ENCODE assay signal across 7 mouse cellular contexts in the genomic region with DNA sequence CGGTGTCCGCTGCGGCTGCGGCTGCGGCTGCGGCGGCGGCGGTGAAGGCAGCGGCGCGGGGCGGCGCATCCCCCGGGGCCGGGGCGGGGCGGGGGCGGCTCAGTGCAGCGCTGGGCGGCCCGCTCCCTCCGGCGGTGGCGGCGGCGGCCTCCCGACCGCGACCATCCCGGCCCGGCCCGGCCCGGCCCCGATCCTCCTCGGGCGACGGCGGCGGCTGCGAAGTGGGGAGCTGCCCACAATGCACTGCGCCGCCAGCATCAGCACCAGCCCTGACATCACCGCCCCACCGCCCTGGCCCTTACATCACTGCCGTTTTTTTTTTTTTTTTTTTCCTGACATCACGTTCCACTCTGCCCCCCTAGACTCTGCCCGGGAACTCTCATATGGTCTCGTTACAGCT. TPM values are rescaled to one million over a fixed set of nuclear protein-coding genes. Genes with fewer than 3 reads are reported as not detected.
DNase-seq lines count a peak whose midpoint lies in the region; ATAC-seq and TF ChIP-seq lines count a peak whose summit lies in the region.

A gene (minus strand): TSS at position 245 of the 400 bp plus-strand sequence.

- no peaks in the 10 kb centered on the region for H3K9me3 ChIP-seq in embryonic facial prominence, embryonic 14.5 days (ENCODE audit: control insufficient read depth, low read length)
- H3K9me3 ChIP-seq in midbrain, embryonic 11.5 days (ENCODE audit: control insufficient read depth, low read length) = no peaks in the 10 kb centered on the region
- H3K9me3 ChIP-seq in stomach, postnatal 0 days (ENCODE audit: control insufficient read depth, low read length) = no peaks in the 10 kb centered on the region

- no peaks in the 10 kb centered on the region for H3K36me3 ChIP-seq in embryonic facial prominence, embryonic 14.5 days (ENCODE audit: control insufficient read depth, insufficient read depth, low read length)
- no peaks in the 10 kb centered on the region for H3K36me3 ChIP-seq in midbrain, embryonic 11.5 days (ENCODE audit: control insufficient read depth, insufficient read depth, low read length)
- no peaks in the 10 kb centered on the region for H3K36me3 ChIP-seq in stomach, postnatal 0 days (ENCODE audit: control insufficient read depth, insufficient read depth, low read length)

- ATAC-seq in CD4-positive, CD25-positive, alpha-beta regulatory T cell, adult 4 months = peak; percentile 53
- peak; percentile 53; the same call in 1 of the 2 replicates for ATAC-seq in embryonic facial prominence, embryonic 14.5 days (ENCODE audit: low read depth)
- peak; percentile 82 for ATAC-seq in midbrain, embryonic 11.5 days (ENCODE audit: low FRiP score)
- peak; percentile 16; the same call in 1 of the 2 replicates for ATAC-seq in stomach, postnatal 0 days (ENCODE audit: low FRiP score, low TSS enrichment)

- no peak within 1 kb of the TSS for H3K27ac ChIP-seq in embryonic facial prominence, embryonic 14.5 days (replicated peaks; ENCODE audit: low read depth, low read length)
- no peak within 1 kb of the TSS for H3K27ac ChIP-seq in midbrain, embryonic 11.5 days (ENCODE audit: low read depth, low read length)
- no peak within 1 kb of the TSS for H3K27ac ChIP-seq in stomach, postnatal 0 days (replicated peaks)

- peak; percentile 40 for DNase-seq in CD4-positive helper T cell, adult 2 months (ENCODE audit: low read depth, low spot score)
- no peak for DNase-seq in embryonic facial prominence, embryonic 14.5 days (ENCODE audit: low spot score)
- DNase-seq in layer of hippocampus, adult 18-20 months (ENCODE audit: low spot score in 2 of 2) = peak; percentile 52 to 73
- peak; percentile 88 for DNase-seq in midbrain, embryonic 11.5 days (ENCODE audit: low spot score, missing footprints)
- DNase-seq in stomach, postnatal 0 days (ENCODE audit: low spot score) = no peak
- no peak for DNase-seq in thymus, postnatal 0 days (ENCODE audit: low spot score)

- H3K4me2 ChIP-seq in embryonic facial prominence, embryonic 14.5 days (ENCODE audit: low read depth, low read length) = peak within 1 kb of the TSS; percentile 59
- peak within 1 kb of the TSS; percentile 82 for H3K4me2 ChIP-seq in midbrain, embryonic 11.5 days
- H3K4me2 ChIP-seq in stomach, postnatal 0 days (replicated peaks; ENCODE audit: low read depth) = peak within 1 kb of the TSS; percentile 48

- H3K9ac ChIP-seq in embryonic facial prominence, embryonic 14.5 days (ENCODE audit: low read depth, low read length) = peak within 1 kb of the TSS; percentile 58
- peak within 1 kb of the TSS; percentile 90 for H3K9ac ChIP-seq in midbrain, embryonic 11.5 days (ENCODE audit: low read length)
- peak within 1 kb of the TSS; percentile 35; the same call in 1 of the 2 replicates for H3K9ac ChIP-seq in stomach, postnatal 0 days (ENCODE audit: low read length)

- peaks cover 63% of the 10 kb centered on the region for H3K27me3 ChIP-seq in embryonic facial prominence, embryonic 14.5 days (replicated peaks; ENCODE audit: control insufficient read depth, insufficient read depth, low read length)
- H3K27me3 ChIP-seq in midbrain, embryonic 11.5 days (ENCODE audit: control insufficient read depth, insufficient read depth, low read length) = peaks cover 23% of the 10 kb centered on the region; the same call in 1 of the 2 replicates
- H3K27me3 ChIP-seq in stomach, postnatal 0 days (ENCODE audit: control insufficient read depth, insufficient read depth, low read length) = peaks cover 12% of the 10 kb centered on the region; the same call in 1 of the 2 replicates

- H3K4me3 ChIP-seq in embryonic facial prominence, embryonic 14.5 days (ENCODE audit: low read depth, low read length) = peak within 1 kb of the TSS; percentile 38
- peak within 1 kb of the TSS; percentile 87 for H3K4me3 ChIP-seq in midbrain, embryonic 11.5 days (ENCODE audit: low read depth, low read length)
- H3K4me3 ChIP-seq in stomach, postnatal 0 days (ENCODE audit: low read depth, low read length) = peak within 1 kb of the TSS; percentile 34

- TF ChIP-seq CTCF in stomach, postnatal 0 days (IDR thresholded peaks at IDR 0.05; ENCODE audit: low read depth) = no peak

- H3K4me1 ChIP-seq in embryonic facial prominence, embryonic 14.5 days (ENCODE audit: control insufficient read depth, insufficient read depth, low read length) = no peaks in the 10 kb centered on the region
- peaks cover 22% of the 10 kb centered on the region for H3K4me1 ChIP-seq in midbrain, embryonic 11.5 days (ENCODE audit: control insufficient read depth, insufficient read depth, low read length)
- no peaks in the 10 kb centered on the region for H3K4me1 ChIP-seq in stomach, postnatal 0 days (replicated peaks; ENCODE audit: control insufficient read depth, insufficient read depth)

- 4% methylated on average over 3 of the region's 49 CpGs for WGBS in embryonic facial prominence, embryonic 14.5 days
- 2% methylated on average over 36 of the region's 49 CpGs for WGBS in midbrain, embryonic 11.5 days
- WGBS in stomach, postnatal 0 days = 1% methylated on average over 20 of the region's 49 CpGs

- TF ChIP-seq EP300 in stomach, postnatal 0 days (optimal IDR thresholded peaks at IDR 0.05) = no peak

RNA-seq across cellular contexts. Expression of the gene that starts here (rescaled TPM):
- under 1 TPM; 0.24 to 0.55 TPM for polyA plus RNA-seq in CD4-positive, CD25-positive, alpha-beta regulatory T cell, adult 4 months (2017; shearing (Covaris generic))
- 0.46 and 0.61 TPM in 2 replicates for polyA plus RNA-seq in embryonic facial prominence, embryonic 14.5 days (2014; fragmentation: Nextera tagmentation; extraction: Ambion mirVana)
- total RNA-seq in layer of hippocampus, adult 18-20 months (2021) = 100 to 1,000 TPM; 117 to 120 TPM
- polyA plus RNA-seq in midbrain, embryonic 11.5 days (2014; fragmentation: Nextera tagmentation; extraction: Ambion mirVana) = 2.1 and 2.6 TPM in 2 replicates
- polyA plus RNA-seq in stomach, postnatal 0 days (2015; fragmentation: Nextera tagmentation; extraction: Ambion mirVana) = 0.13 and 0.15 TPM in 2 replicates
- 0.08 TPM in 1 of 2 replicates, not detected in the other for polyA plus RNA-seq in thymus, postnatal 0 days (2015; fragmentation: Nextera tagmentation; extraction: Ambion mirVana)

Comparison
In these comparisons a context has a peak if more than half of its experiments do, and no peak if none do; other contexts are left out.
1. Peak in ATAC-seq in CD4-positive, CD25-positive, alpha-beta regulatory T cell, adult 4 months; RNA of the gene not detected or under 1 TPM.
2. Peak in ATAC-seq, H3K4me3 ChIP-seq, H3K9ac ChIP-seq and H3K4me2 ChIP-seq in embryonic facial prominence, embryonic 14.5 days; RNA of the gene not detected or under 1 TPM.
3. Peak in ATAC-seq, H3K4me3 ChIP-seq, H3K9ac ChIP-seq and H3K4me2 ChIP-seq in stomach, postnatal 0 days; RNA of the gene not detected or under 1 TPM.
4. DNase-seq: peak in CD4-positive helper T cell, adult 2 months (single experiment), layer of hippocampus, adult 18-20 months (2 of 2) and midbrain, embryonic 11.5 days (single experiment); none in embryonic facial prominence, embryonic 14.5 days (single experiment), stomach, postnatal 0 days (single experiment) and thymus, postnatal 0 days (single experiment).
5. ATAC-seq: peak in every context shown above with its lines; median percentile 82 in midbrain, embryonic 11.5 days; 53 in CD4-positive, CD25-positive, alpha-beta regulatory T cell, adult 4 months; 53 in embryonic facial prominence, embryonic 14.5 days; 16 in stomach, postnatal 0 days.
6. H3K4me3 ChIP-seq: peak in every context shown above with its lines; median percentile 87 in midbrain, embryonic 11.5 days; 38 in embryonic facial prominence, embryonic 14.5 days; 34 in stomach, postnatal 0 days.
7. H3K9ac ChIP-seq: peak in every context shown above with its lines; median percentile 90 in midbrain, embryonic 11.5 days; 58 in embryonic facial prominence, embryonic 14.5 days; 35 in stomach, postnatal 0 days.
8. Peak in every context shown above with its lines, with median percentiles within 50 percentile points of each other: H3K4me2 ChIP-seq.